Mouse (Mus musculus) urinary bladder, postnatal 25 days (tissue): ENCODE results near the gene Adipoq.
"Not testable (repeated sequence)": the region's sequence is repeated elsewhere in the genome, so short reads cannot be mapped to it uniquely, and the experiment has no call there.

ENCODE experiments used
- DNase-seq: peaks from one replicate; pipeline ENCODE4 v3.0.0; 2022; ENCODE audit warnings: low spot score

Adipoq gene

GRCm38 (mm10) chr16:23146280-23146679, at the start of gene Adipoq:
Adipoq (plus strand) TSS chr16:23146536.
- no peak for DNase-seq

GRCm38 (mm10) chr16:23096886-23097285, 49.5 kb upstream of the Adipoq start:
- DNase-seq = not testable (repeated sequence)

GRCm38 (mm10) chr16:23097290-23098104, 48.8 kb upstream of the Adipoq start:
- DNase-seq = not testable (repeated sequence)

GRCm38 (mm10) chr16:23098105-23098452, 48.3 kb upstream of the Adipoq start:
- DNase-seq = not testable (repeated sequence)

GRCm38 (mm10) chr16:23099632-23100031, 46.7 kb upstream of the Adipoq start:
- DNase-seq = no peak

GRCm38 (mm10) chr16:23100099-23100575, 46.2 kb upstream of the Adipoq start:
- DNase-seq = no peak

GRCm38 (mm10) chr16:23100613-23101012, 45.7 kb upstream of the Adipoq start:
- no peak for DNase-seq

- no peak for DNase-seq
Measured at GRCm38 (mm10) chr16:23102340-23103037, 43.8 kb upstream of the Adipoq start.

- no peak for DNase-seq
Measured at GRCm38 (mm10) chr16:23103038-23103745, 43.1 kb upstream of the Adipoq start.

GRCm38 (mm10) chr16:23103841-23104240, 42.5 kb upstream of the Adipoq start:
- no peak for DNase-seq

- DNase-seq = no peak
Measured at GRCm38 (mm10) chr16:23106121-23106520, 40.2 kb upstream of the Adipoq start.

- DNase-seq = peak; percentile 92
Measured at GRCm38 (mm10) chr16:23107231-23107942, 38.9 kb upstream of the Adipoq start, which contains the start of gene Eif4a2. Eif4a2 (plus strand) TSS chr16:23107444.

- DNase-seq = peak; percentile 70
Measured at GRCm38 (mm10) chr16:23107946-23108759, 38.2 kb upstream of the Adipoq start.

GRCm38 (mm10) chr16:23108943-23109342, 37.4 kb upstream of the Adipoq start:
- DNase-seq = no peak

- no peak for DNase-seq
Measured at GRCm38 (mm10) chr16:23109350-23110280, 36.7 kb upstream of the Adipoq start.

- DNase-seq = no peak
Measured at GRCm38 (mm10) chr16:23112348-23112747, 34.0 kb upstream of the Adipoq start.

GRCm38 (mm10) chr16:23112861-23113435, 33.4 kb upstream of the Adipoq start:
- no peak for DNase-seq

GRCm38 (mm10) chr16:23113903-23114302, 32.4 kb upstream of the Adipoq start:
- no peak for DNase-seq
